Mouse (Mus musculus): ENCODE data around the gene Kdm3a. TPM values are rescaled to one million over a fixed set of nuclear protein-coding genes. Genes with fewer than 3 reads are reported as not detected.

Gene Kdm3a
- polyA plus RNA-seq, 1 experiment from 2014 or later: 47.5 TPM

DNA sequence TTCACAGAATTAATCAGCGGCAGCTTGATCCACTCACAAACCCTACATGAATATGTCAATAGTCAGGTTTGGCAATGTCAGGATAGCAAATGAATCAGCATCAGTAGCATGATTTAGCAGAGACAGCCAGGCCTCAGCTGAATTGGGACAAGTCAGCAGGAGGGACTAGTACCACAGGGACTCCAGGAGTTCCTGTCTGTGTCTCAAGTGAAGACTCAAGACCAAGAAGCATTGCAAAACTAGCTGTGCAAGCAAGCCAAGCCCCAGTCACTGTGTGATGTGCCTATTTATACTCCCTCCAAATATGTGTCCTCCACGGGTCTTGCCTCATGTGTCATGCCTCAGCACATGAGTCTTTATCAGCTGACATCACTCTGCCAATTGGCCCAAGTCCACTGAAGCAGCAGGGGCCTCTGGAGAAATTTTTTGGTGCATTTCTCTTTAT lies 77.3 kb downstream of the Kdm3a start:
- Histone ChIP-seq H3K9ac (ENCODE audit: low read depth, low read length) (no peak overlapping the region), H3K27me3 (ENCODE audit: control insufficient read depth, insufficient read depth, low read length) (no peaks in the 10 kb centered on the region), H3K4me2 (replicated peaks; ENCODE audit: low read depth, low read length) (no peak overlapping the region), H3K4me3 (ENCODE audit: low read length) (no peak overlapping the region), H3K9me3 (ENCODE audit: control insufficient read depth, low read length) (no peaks in the 10 kb centered on the region), H3K36me3 (ENCODE audit: control insufficient read depth, insufficient read depth, low read length) (no peaks in the 10 kb centered on the region), H3K4me1 (ENCODE audit: control insufficient read depth, insufficient read depth, low read length) (no peaks in the 10 kb centered on the region), H3K27ac (ENCODE audit: low read depth, low read length) (no peak overlapping the region)
- ATAC-seq (ENCODE audit: low FRiP score, low TSS enrichment): no peak
- 88% methylated on average over 2 of the region's 2 CpGs for WGBS

DNA sequence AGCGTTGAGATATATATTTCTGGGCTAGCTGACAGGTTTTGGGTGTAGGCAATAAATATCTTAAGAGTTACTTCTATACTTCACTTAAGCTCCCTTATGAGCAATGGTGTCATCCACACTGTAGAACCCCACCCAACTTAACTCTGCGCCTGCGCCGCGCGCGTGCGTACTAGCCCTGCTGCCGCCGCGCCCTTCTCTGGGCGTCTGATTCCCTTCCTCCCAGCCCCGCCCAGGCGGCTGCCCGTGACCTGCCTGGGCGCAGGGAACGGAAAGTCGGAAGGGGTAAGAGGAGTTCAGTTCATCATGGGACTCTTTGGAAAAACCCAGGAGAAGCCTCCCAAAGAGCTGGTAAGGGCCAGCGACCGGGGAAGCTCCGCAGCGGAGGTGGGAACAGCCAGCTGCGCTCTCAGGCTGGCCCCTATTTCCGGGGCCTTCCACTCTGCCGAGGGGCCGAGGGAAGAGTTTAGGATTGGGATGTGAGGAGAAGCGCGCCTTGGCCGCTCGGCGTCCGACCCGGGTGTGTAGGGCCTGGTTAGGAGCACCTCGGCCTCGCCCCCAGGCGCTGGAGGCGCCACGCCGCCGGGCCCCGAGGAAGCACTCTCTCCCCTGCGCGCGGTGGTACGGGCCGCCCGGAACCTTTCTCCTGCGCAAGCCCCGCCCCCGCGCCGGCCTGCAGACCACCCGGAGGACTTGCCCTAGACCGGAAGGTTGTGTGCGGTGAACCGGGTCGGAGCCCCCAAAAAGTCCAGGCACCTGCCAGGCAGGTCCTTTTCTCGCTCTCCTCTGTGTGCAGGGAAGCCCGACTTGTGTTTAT lies 88.9 kb downstream of the Kdm3a start, which contains the start of gene Chmp3:
TSS of gene Chmp3 (plus strand) at position 112 of the 814 bp plus-strand sequence.
- Histone ChIP-seq H3K36me3 (ENCODE audit: control insufficient read depth, insufficient read depth, low read length) (0 out of 2 replicates have a peak, but pooled peaks cover 2% of the 10 kb centered on the region), H3K4me1 (ENCODE audit: control insufficient read depth, insufficient read depth, low read length) (no peaks in the 10 kb centered on the region), H3K27ac (ENCODE audit: low read depth, low read length) (peak within 1 kb of the TSS; percentile 99), H3K4me3 (ENCODE audit: low read length) (peak within 1 kb of the TSS; percentile 82), H3K27me3 (ENCODE audit: control insufficient read depth, insufficient read depth, low read length) (peaks cover 3% of the 10 kb centered on the region; the same call in 1 of the 2 replicates), H3K9me3 (ENCODE audit: control insufficient read depth, low read length) (no peaks in the 10 kb centered on the region), H3K4me2 (replicated peaks; ENCODE audit: low read depth, low read length) (peak within 1 kb of the TSS; percentile 61), H3K9ac (ENCODE audit: low read depth, low read length) (peak within 1 kb of the TSS; percentile 96)
- ATAC-seq (ENCODE audit: low FRiP score, low TSS enrichment): peak; percentile 99
- WGBS: under 1% methylated on average over 54 of the region's 59 CpGs

Other genes starting within 250 kb of the Kdm3a start
- 11.2 and 13.0 TPM in 2 replicates for gene Rmnd5a, start 192.4 kb downstream of the Kdm3a start, polyA plus RNA-seq (2014; fragmentation: Nextera tagmentation; extraction: Ambion mirVana)
- gene Rnf103, start 139.1 kb downstream of the Kdm3a start, polyA plus RNA-seq (2014; fragmentation: Nextera tagmentation; extraction: Ambion mirVana): 14.8 and 20.1 TPM in 2 replicates
- gene Chmp3, start 89.2 kb downstream of the Kdm3a start, polyA plus RNA-seq (2014; fragmentation: Nextera tagmentation; extraction: Ambion mirVana): 59.9 TPM in 2 replicates
- 5.9 and 13.2 TPM in 2 replicates for gene Reep1, start 74.6 kb upstream of the Kdm3a start, polyA plus RNA-seq (2014; fragmentation: Nextera tagmentation; extraction: Ambion mirVana)
- 77.5 and 93.4 TPM in 2 replicates for gene Mrpl35, start 194.0 kb upstream of the Kdm3a start, polyA plus RNA-seq (2014; fragmentation: Nextera tagmentation; extraction: Ambion mirVana)
- gene Immt, start 198.3 kb upstream of the Kdm3a start, polyA plus RNA-seq (2014; fragmentation: Nextera tagmentation; extraction: Ambion mirVana): 179 and 226 TPM in 2 replicates